Mouse (Mus musculus) C2C12 (cell line): ENCODE results near the gene Bahd1. TPM values are rescaled to one million over a fixed set of nuclear protein-coding genes. Genes with fewer than 3 reads are reported as not detected.

Experiments
- H3K27me3 ChIP-seq: one replicate; pipeline ENCODE4 v1.6.1; 2011; ENCODE audit not compliant: control insufficient read depth, insufficient read depth, insufficient read length
- H3K36me3 ChIP-seq: one replicate; pipeline ENCODE4 v1.6.1; 2011; ENCODE audit not compliant: control insufficient read depth, insufficient read depth
- H3K4me3 ChIP-seq: one replicate; pipeline ENCODE4 v1.5.1; 2011; ENCODE audit warnings: mild to moderate bottlenecking, control low read depth; ENCODE audit not compliant: poor library complexity, insufficient read depth, severe bottlenecking
- H3K79me2 ChIP-seq: one replicate; pipeline ENCODE4 v1.6.1; 2011; ENCODE audit not compliant: control insufficient read depth, insufficient read depth
- H3K79me3 ChIP-seq: one replicate; pipeline ENCODE4 v1.6.1; 2011; ENCODE audit warnings: low read depth, control low read depth
- H3ac ChIP-seq: one replicate; pipeline ENCODE3; 2011; ENCODE audit warnings: low read depth; ENCODE audit not compliant: control insufficient read depth, insufficient read length
- CEBPB ChIP-seq: IDR thresholded peaks from one replicate; pipeline ENCODE4 v1.6.1; 2011; ENCODE audit warnings: low read depth, mild to moderate bottlenecking, control low read depth, moderate library complexity
- CTCF ChIP-seq: IDR thresholded peaks from one replicate; pipeline ENCODE4 v1.5.1; 2011; ENCODE audit not compliant: control insufficient read depth, insufficient read depth, insufficient read length
- FOSL1 ChIP-seq: IDR thresholded peaks from one replicate; pipeline ENCODE4 v1.8.0; 2011; ENCODE audit warnings: mild to moderate bottlenecking, low read length; ENCODE audit not compliant: poor library complexity, insufficient read depth, severe bottlenecking
- MAX ChIP-seq: IDR thresholded peaks from one replicate; pipeline ENCODE4 v1.6.1; 2011; ENCODE audit warnings: mild to moderate bottlenecking, control low read depth
- MYOD1 ChIP-seq: IDR thresholded peaks from one replicate; pipeline ENCODE4 v1.6.1; 2011; ENCODE audit warnings: low read depth; ENCODE audit not compliant: control insufficient read depth, insufficient read length
- MYOG ChIP-seq: IDR thresholded peaks from one replicate; pipeline ENCODE4 v1.6.1; 2011; ENCODE audit not compliant: control insufficient read depth, insufficient read length; ENCODE audit errors: extremely low read depth
- USF1 ChIP-seq: IDR thresholded peaks from one replicate; pipeline ENCODE4 v1.6.1; 2011; ENCODE audit warnings: low read depth, mild to moderate bottlenecking, control low read depth, moderate library complexity
- polyA plus RNA-seq: library from polyadenylated mRNA; unstranded; fragments of >200 nt; fragmentation: generic; extraction: Trizol; gene quantifications from one replicate; pipeline ENCODE4 v1.2.1, GENCODE M21; 2012; ENCODE audit warnings: missing spikeins

Gene Bahd1
- polyA plus RNA-seq, 1 experiment: 8.6 TPM

DNA sequence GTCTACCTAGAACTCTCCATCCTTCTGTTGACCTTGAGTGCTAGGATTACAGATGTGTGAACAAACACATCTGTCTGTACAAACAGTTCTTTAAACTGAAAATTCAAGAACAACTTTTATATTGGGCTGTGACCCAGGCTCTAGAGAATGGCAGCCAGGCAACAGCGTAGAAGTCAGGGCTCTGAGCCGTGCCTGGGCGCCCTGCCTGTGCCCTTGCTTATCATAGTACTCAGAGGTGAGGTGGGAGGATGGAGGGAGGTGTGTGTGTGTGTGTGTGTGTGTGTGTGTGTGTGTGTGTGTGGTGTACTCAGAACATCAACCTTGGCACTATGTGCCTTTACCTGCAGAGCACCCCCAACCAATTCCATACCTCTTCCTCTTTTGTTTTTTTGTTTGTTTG lies 7.6 kb downstream of the Bahd1 start:
- TF ChIP-seq CEBPB (no peak), MAX (no peak), MYOD1 (no peak), CTCF (no peak), USF1 (no peak), MYOG (no peak), FOSL1 (no peak)
- no peak overlapping the region for H3ac ChIP-seq
- no peaks in the 10 kb centered on the region for H3K36me3 ChIP-seq
- H3K79me2 ChIP-seq: peaks cover 89% of the 10 kb centered on the region
- H3K79me3 ChIP-seq: peaks cover 10% of the 10 kb centered on the region
- no peak overlapping the region for H3K4me3 ChIP-seq
- no peaks in the 10 kb centered on the region for H3K27me3 ChIP-seq

DNA sequence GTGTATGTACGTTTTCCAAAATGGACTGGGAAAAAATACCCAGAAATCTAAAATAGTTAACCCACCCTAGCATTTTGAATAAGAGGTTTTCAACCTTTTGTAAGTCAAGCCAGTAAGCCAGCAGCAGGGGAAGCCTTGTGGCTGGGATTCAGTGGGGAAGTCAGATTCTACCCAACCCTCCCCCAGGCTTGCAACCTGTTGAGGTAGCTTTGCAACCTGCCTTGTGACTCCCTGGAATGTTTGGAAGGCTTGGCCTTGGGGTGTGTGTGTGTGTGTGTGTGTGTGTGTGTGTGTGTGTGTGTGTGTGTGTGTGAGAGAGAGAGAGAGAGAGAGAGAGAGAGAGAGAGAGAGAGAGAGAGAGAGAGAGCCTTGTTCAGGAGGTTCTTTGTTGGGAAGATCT lies 9.0 kb downstream of the Bahd1 start:
- Histone ChIP-seq H3K79me3 (peaks cover 13% of the 10 kb centered on the region), H3K4me3 (no peak overlapping the region), H3K79me2 (peaks cover 89% of the 10 kb centered on the region), H3ac (no peak overlapping the region), H3K36me3 (no peaks in the 10 kb centered on the region), H3K27me3 (no peaks in the 10 kb centered on the region)
- TF ChIP-seq CEBPB (no peak), FOSL1 (no peak), MAX (no peak)

DNA sequence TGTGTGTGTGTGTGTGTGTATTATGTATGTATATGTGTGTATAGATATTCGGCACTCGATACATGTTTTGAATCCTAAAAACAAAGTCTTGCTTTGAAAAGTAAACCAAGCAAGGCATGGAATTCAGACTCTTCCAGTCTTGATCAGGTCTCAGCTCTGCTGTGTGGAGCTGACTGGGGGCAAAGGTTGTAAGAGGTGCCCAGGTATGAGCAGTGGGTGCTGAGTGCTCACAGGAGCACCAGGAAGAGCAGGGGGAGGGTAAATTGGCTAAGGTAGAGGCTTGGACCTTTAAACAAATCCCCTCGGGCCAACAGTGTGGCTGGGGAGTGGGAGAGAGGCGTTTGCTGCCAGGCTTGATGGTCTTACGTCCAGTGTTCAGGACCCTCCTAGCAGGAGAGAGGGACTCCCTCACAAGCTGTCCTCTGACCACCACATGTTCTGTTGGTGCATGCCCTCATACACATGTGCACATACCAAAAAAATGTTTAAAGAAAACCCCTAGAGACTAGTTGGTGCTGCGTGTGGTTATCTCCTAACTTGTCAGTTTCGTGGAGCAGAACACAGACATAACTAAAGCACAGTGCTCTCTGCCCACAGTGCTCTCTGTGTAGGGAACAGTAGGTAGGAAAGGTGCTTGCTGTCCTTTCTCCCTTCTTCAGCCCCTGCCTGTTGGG lies 10.6 kb downstream of the Bahd1 start:
- Histone ChIP-seq H3ac (no peak overlapping the region), H3K79me2 (peaks cover 77% of the 10 kb centered on the region), H3K27me3 (no peaks in the 10 kb centered on the region), H3K36me3 (no peaks in the 10 kb centered on the region), H3K4me3 (no peak overlapping the region), H3K79me3 (peaks cover 11% of the 10 kb centered on the region)
- TF ChIP-seq USF1 (no peak), MYOD1 (no peak), CEBPB (no peak), MYOG (no peak), CTCF (no peak), FOSL1 (no peak), MAX (no peak)

DNA sequence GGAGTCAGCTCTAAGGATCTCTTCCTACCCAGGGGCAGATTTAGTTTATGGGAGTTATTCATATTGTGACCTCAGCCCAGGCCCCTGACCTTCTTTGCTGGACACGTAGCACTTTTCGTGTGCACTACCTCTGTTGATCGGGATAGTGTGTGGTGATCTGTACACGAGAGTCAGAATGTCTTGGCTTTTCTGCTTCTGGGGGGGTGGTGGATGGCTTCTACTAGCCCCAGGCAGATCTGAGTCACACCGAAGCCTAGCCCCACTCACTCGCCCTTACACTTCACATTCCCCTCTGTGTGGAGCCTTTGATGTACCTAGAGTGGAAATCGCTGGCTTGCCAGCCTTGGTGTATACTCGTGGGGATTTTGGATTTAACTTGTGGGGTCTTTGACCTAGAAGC lies 12.5 kb downstream of the Bahd1 start:
- Histone ChIP-seq H3K36me3 (no peaks in the 10 kb centered on the region), H3K79me2 (peaks cover 57% of the 10 kb centered on the region)
- TF ChIP-seq MAX: no peak
- no peak for TF ChIP-seq MYOG
- no peak for TF ChIP-seq CTCF
- no peak for TF ChIP-seq MYOD1
- no peak for TF ChIP-seq CEBPB
- TF ChIP-seq USF1: no peak
- TF ChIP-seq FOSL1: no peak

DNA sequence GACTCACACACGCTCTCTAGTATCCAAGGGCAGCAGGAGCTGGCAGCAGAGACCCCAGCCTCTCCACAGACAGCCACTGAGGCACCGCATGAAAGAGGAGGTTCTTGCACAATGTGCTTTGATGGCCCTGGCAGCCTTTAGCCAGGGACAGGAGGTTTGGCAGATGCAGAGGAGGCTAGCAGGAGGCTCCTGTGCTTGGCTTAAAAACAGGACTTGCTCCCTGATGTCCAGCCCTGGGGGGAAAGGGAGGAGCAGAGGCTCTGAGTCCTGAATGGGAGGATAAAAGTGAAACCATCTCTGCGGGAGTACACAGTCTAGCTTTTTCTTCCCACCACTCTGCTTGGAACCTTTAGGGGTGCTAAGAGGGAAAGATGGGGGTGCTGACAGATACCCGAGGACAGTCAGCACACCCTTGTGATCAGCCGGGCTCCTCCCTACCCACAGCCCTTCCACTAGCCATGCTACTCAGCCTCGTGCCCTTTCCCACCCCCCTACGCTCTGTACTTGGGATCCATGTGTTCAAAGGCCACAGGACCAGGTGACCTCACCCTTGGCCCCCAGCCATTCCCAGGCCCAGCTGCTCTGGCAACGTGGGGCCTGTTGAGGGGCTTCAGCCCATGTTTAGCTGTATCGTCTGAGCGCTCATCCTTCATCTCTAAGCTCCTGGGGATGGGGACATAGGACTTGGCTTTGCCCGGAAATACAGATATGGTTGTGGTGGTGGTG lies 13.5 kb downstream of the Bahd1 start:
- peaks cover 50% of the 10 kb centered on the region for H3K79me2 ChIP-seq
- H3K36me3 ChIP-seq: no peaks in the 10 kb centered on the region
- H3ac ChIP-seq: no peak overlapping the region
- H3K79me3 ChIP-seq: peaks cover 5% of the 10 kb centered on the region
- TF ChIP-seq CTCF (no peak), MAX (no peak), USF1 (no peak), MYOD1 (no peak), FOSL1 (no peak), MYOG (no peak), CEBPB (no peak)
- H3K4me3 ChIP-seq: no peak overlapping the region
- no peaks in the 10 kb centered on the region for H3K27me3 ChIP-seq

More for the DNA sequence above, 12.5 kb downstream of the Bahd1 start:
- peaks cover 5% of the 10 kb centered on the region for H3K79me3 ChIP-seq
- no peaks in the 10 kb centered on the region for H3K27me3 ChIP-seq
- no peak overlapping the region for H3K4me3 ChIP-seq
- H3ac ChIP-seq: no peak overlapping the region
